Mouse (Mus musculus): ENCODE data around the gene Gm45785. TPM values are rescaled to one million over a fixed set of nuclear protein-coding genes. Genes with fewer than 3 reads are reported as not detected.
"Not testable (repeated sequence)": the region's sequence is repeated elsewhere in the genome, so short reads cannot be mapped to it uniquely, and the experiment has no call there.

Gene Gm45785
- polyA plus RNA-seq, 1 experiment = not detected

DNA sequence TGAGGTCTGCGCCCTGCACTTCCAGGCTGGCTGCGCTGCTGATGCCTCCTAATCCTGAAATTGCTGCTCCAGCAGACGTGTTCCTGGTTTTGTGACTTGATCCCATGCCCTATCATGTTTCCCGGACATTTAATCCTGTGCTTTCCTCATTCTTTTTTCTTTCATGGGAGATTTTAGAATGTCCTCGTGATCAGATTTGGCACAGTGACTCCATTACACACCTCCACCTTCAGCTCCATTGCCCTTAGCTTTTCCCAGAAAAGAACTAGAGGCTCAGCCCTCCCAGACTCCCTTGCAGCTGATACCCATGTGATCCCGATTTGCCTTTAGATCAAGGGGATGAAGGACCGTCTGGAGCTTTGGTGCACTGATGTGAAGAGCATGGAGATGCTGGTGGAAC lies 41.7 kb upstream of the Gm45785 start:
- no peak overlapping the region for H3K4me3 ChIP-seq (ENCODE audit: extremely low read depth, insufficient read depth, insufficient read length)
- H3K4me1 ChIP-seq (ENCODE audit: control insufficient read depth, insufficient read depth, insufficient read length) = no peaks in the 10 kb centered on the region
- no peaks in the 10 kb centered on the region for H3K27me3 ChIP-seq (ENCODE audit: control insufficient read depth, insufficient read depth, low read length)
- no peak overlapping the region for H3K27ac ChIP-seq (ENCODE audit: insufficient read depth, low read length)
- no peak for TF ChIP-seq POLR2A (IDR thresholded peaks at IDR 0.05; ENCODE audit: low read depth, low read length)
- no peak for TF ChIP-seq CTCF (IDR thresholded peaks at IDR 0.05; ENCODE audit: extremely low read depth, insufficient read depth, insufficient read length, insufficient replicate concordance)
- peaks cover 24% of the 10 kb centered on the region for H3K36me3 ChIP-seq (ENCODE audit: control insufficient read depth, insufficient read depth, low read length)
- WGBS = 95% methylated on average over 7 of the region's 7 CpGs
- DNase-seq (ENCODE audit: low read depth in 1 of 2, low spot score in 2 of 2) = no peak

DNA sequence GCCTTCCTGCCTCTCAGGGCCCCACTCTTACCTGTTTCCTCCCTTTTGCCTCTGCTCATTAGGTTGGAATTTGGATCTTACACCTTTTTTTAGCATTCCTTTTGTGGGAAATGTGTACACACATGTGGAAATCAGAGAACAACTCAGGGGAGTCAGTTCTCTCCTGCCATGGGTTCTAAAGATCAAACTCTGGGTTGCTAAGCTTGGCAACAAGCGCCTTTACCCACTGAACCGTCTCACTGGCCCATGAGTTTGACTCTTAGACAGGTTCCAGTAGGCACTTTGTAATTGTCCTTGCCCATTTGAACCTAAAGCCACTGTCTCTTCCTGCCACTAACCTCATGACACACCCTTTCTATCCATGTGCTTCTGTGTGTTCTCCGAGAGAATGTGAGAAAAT lies 38.5 kb upstream of the Gm45785 start:
- Histone ChIP-seq H3K4me3 (ENCODE audit: extremely low read depth, insufficient read depth, insufficient read length) (no peak overlapping the region), H3K27ac (ENCODE audit: insufficient read depth, low read length) (no peak overlapping the region), H3K4me1 (ENCODE audit: control insufficient read depth, insufficient read depth, insufficient read length) (no peaks in the 10 kb centered on the region), H3K36me3 (ENCODE audit: control insufficient read depth, insufficient read depth, low read length) (peaks cover 30% of the 10 kb centered on the region), H3K27me3 (ENCODE audit: control insufficient read depth, insufficient read depth, low read length) (no peaks in the 10 kb centered on the region)
- WGBS = 92% methylated on average over 3 of the region's 3 CpGs
- DNase-seq (ENCODE audit: low read depth in 1 of 2, low spot score in 2 of 2) = no peak
- no peak for TF ChIP-seq POLR2A (IDR thresholded peaks at IDR 0.05; ENCODE audit: low read depth, low read length)
- TF ChIP-seq CTCF (IDR thresholded peaks at IDR 0.05; ENCODE audit: extremely low read depth, insufficient read depth, insufficient read length, insufficient replicate concordance) = no peak

DNA sequence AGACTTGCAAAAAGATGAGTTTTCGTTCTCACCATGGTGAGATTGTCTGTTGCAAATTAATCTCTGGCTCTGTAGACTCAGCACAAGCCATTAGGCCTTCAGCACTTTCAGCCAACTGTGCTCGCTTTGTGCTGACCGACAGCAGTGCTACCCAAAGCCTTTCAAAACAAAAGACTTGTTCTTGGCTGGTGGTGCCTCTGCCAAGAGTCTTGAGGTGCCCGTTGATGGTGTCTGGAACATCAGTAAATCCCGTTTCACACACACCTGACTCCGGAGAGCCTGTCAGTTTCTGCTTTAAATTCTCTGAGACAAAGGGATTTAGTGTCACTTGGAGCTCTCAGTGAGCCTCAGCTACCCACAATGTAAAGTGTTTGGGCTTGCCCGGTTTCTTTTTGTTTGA lies 37.9 kb upstream of the Gm45785 start:
- H3K4me1 ChIP-seq (ENCODE audit: control insufficient read depth, insufficient read depth, insufficient read length) = no peaks in the 10 kb centered on the region
- H3K27me3 ChIP-seq (ENCODE audit: control insufficient read depth, insufficient read depth, low read length) = no peaks in the 10 kb centered on the region
- no peak for DNase-seq (ENCODE audit: low read depth in 1 of 2, low spot score in 2 of 2)
- no peak overlapping the region for H3K27ac ChIP-seq (ENCODE audit: insufficient read depth, low read length)
- peaks cover 34% of the 10 kb centered on the region for H3K36me3 ChIP-seq (ENCODE audit: control insufficient read depth, insufficient read depth, low read length)
- TF ChIP-seq CTCF (IDR thresholded peaks at IDR 0.05; ENCODE audit: extremely low read depth, insufficient read depth, insufficient read length, insufficient replicate concordance) (no peak), POLR2A (IDR thresholded peaks at IDR 0.05; ENCODE audit: low read depth, low read length) (no peak)
- H3K4me3 ChIP-seq (ENCODE audit: extremely low read depth, insufficient read depth, insufficient read length) = no peak overlapping the region
- WGBS = 93% methylated on average over 7 of the region's 7 CpGs

DNA sequence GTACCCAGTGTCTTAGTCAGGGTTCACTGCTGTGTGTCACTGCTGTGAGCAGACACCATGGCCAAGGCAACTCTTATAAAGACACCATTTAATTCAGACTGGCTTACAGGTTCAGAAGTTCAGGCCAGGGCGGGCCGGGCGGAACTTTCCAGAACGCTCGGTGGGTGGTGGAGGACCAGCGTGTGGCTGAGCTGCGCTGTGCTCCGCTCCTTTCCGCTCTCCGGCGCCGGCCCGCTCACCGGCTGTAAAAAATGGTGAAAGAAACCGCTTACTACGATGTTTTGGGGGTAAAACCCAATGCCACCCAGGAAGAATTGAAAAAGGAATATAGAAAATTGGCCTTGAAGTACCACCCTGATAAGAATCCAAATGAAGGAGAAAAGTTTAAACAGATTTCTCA lies 34.5 kb upstream of the Gm45785 start:
- 97% methylated on average over 16 of the region's 16 CpGs for WGBS
- H3K36me3 ChIP-seq (ENCODE audit: control insufficient read depth, insufficient read depth, low read length) = peaks cover 41% of the 10 kb centered on the region
- H3K4me3 ChIP-seq (ENCODE audit: extremely low read depth, insufficient read depth, insufficient read length); H3K27ac ChIP-seq (ENCODE audit: insufficient read depth, low read length); DNase-seq (ENCODE audit: low read depth in 1 of 2, low spot score in 2 of 2); H3K27me3 ChIP-seq (ENCODE audit: control insufficient read depth, insufficient read depth, low read length); H3K4me1 ChIP-seq (ENCODE audit: control insufficient read depth, insufficient read depth, insufficient read length): not testable (repeated sequence)

DNA sequence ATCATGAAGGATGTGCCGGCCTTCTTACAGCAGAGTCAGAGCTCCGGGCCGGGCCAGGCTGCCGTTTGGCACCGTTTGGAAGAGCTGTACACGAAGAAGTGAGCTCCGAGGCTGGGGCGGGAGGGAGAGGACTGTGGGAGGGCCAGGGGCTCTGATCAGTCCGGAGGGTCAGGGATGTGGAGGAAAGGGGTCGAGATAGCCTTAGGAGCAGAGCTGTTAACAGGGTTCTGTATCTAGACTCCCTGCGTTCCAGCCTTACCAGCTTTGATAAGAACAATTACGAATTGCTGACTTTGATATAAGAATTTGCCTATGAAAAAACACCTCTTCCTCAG lies 26.3 kb upstream of the Gm45785 start:
- no peak for DNase-seq (ENCODE audit: low read depth in 1 of 2, low spot score in 2 of 2)
- peaks cover 10% of the 10 kb centered on the region for H3K36me3 ChIP-seq (ENCODE audit: control insufficient read depth, insufficient read depth, low read length)
- H3K27me3 ChIP-seq (ENCODE audit: control insufficient read depth, insufficient read depth, low read length) = no peaks in the 10 kb centered on the region
- WGBS = 0% methylated on average over 12 of the region's 12 CpGs
- TF ChIP-seq CTCF (IDR thresholded peaks at IDR 0.05; ENCODE audit: extremely low read depth, insufficient read depth, insufficient read length, insufficient replicate concordance) = no peak
- no peak for TF ChIP-seq POLR2A (IDR thresholded peaks at IDR 0.05; ENCODE audit: low read depth, low read length)
- peak overlapping the region; percentile 82 for H3K4me3 ChIP-seq (ENCODE audit: extremely low read depth, insufficient read depth, insufficient read length)
- peak overlapping the region; percentile 68 for H3K27ac ChIP-seq (ENCODE audit: insufficient read depth, low read length)
- peaks cover 12% of the 10 kb centered on the region; the same call in 1 of the 2 replicates for H3K4me1 ChIP-seq (ENCODE audit: control insufficient read depth, insufficient read depth, insufficient read length)

DNA sequence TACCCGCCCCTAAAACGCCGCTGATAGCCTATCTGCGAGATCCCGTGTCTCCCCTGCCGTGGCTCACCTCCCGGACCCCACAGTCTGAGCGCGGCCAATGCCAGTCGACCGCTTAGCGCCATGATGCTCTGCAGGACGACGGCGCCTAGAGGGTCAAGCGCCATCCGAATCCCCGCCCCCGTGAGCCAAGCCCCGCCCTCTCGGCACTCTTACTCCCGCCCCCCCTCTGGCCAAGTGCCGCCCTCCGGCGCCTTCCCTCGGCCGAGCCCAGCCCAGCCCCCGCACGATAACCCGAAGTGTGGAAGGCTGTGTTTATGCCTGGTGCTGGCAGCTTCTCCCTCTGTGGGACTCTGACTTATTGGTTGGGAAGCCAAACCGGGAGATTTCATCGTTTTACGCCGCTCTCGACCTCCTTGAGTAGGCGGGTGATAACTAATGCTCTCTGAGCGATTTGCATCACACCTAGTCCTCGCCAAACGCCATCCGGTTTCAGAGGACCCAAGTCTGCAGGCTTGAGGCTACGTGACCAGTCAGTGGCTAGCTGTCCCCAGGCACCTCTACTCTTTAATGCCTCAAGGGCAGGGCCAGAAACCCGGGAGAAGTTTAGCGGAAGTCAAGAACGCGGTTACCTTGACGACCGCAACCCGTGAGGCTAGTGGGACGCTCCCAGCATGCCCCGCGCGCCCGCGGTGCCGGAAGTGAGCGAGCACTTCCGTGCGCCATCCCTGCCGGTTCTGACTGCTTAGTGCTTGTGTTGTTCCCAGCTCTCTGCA lies 25.8 kb upstream of the Gm45785 start, which contains the start of the genes Psmd13 and Sirt3:
Psmd13 (plus strand) TSS at position 273 of the 773 bp plus-strand sequence.
Sirt3 (minus strand) TSS at position 614 of the 773 bp plus-strand sequence.
- H3K36me3 ChIP-seq (ENCODE audit: control insufficient read depth, insufficient read depth, low read length) = peaks cover 6% of the 10 kb centered on the region
- peak; percentile 87 to 95 for DNase-seq (ENCODE audit: low read depth in 1 of 2, low spot score in 2 of 2)
- peak within 1 kb of the TSS; percentile 71 for H3K27ac ChIP-seq (ENCODE audit: insufficient read depth, low read length)
- TF ChIP-seq POLR2A (IDR thresholded peaks at IDR 0.05; ENCODE audit: low read depth, low read length) (peak; percentile 33; the same call in 1 of the 2 replicates), CTCF (IDR thresholded peaks at IDR 0.05; ENCODE audit: extremely low read depth, insufficient read depth, insufficient read length, insufficient replicate concordance) (no peak)
- H3K4me3 ChIP-seq (ENCODE audit: extremely low read depth, insufficient read depth, insufficient read length) = peak within 1 kb of the TSS; percentile 82
- no peaks in the 10 kb centered on the region for H3K27me3 ChIP-seq (ENCODE audit: control insufficient read depth, insufficient read depth, low read length)
- under 1% methylated on average over 59 of the region's 59 CpGs for WGBS
- H3K4me1 ChIP-seq (ENCODE audit: control insufficient read depth, insufficient read depth, insufficient read length) = peaks cover 13% of the 10 kb centered on the region; the same call in 1 of the 2 replicates

DNA sequence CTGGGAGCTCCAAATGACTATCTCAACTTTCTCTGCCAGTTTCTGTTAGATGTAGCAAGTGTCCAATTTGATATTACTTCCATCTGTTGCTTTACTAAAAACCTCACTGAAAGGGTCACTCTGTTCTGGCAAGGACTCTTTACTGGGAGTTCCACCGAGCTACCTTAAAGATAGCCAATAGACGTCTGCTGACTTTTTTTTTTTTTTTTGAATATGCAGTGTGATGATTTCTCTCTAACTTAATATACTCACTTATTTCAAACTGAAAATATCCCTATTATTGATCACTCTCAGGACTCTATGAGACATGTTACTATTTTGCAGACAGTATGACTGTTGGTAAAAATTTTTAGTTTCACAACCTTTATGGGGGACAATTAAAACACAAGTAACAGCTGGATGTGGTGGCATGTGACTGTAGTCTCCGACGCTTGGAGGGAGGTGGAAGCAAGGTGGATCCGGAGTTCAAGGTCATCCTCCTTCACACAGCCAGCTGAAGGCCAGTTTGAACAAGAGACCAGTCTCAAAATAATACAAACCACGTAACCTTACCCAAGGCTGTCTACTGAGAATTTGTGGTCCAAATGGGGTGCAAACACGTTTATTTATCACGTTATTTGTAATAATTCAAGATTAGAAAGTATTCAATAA lies 24.9 kb upstream of the Gm45785 start:
- WGBS = 6% methylated on average over 8 of the region's 8 CpGs
- H3K36me3 ChIP-seq (ENCODE audit: control insufficient read depth, insufficient read depth, low read length) = peaks cover 3% of the 10 kb centered on the region; the same call in 1 of the 2 replicates
- H3K27ac ChIP-seq (ENCODE audit: insufficient read depth, low read length) = no peak overlapping the region
- peak overlapping the region; percentile 26 for H3K4me3 ChIP-seq (ENCODE audit: extremely low read depth, insufficient read depth, insufficient read length)
- H3K27me3 ChIP-seq (ENCODE audit: control insufficient read depth, insufficient read depth, low read length) = no peaks in the 10 kb centered on the region
- no peak for TF ChIP-seq POLR2A (IDR thresholded peaks at IDR 0.05; ENCODE audit: low read depth, low read length)
- no peak for TF ChIP-seq CTCF (IDR thresholded peaks at IDR 0.05; ENCODE audit: extremely low read depth, insufficient read depth, insufficient read length, insufficient replicate concordance)
- no peak for DNase-seq (ENCODE audit: low read depth in 1 of 2, low spot score in 2 of 2)
- H3K4me1 ChIP-seq (ENCODE audit: control insufficient read depth, insufficient read depth, insufficient read length) = peaks cover 13% of the 10 kb centered on the region; the same call in 1 of the 2 replicates

Measured in spleen, adult 2 months (tissue).